Mouse (Mus musculus) left cerebral cortex, postnatal 25 days (tissue): ENCODE measurements around the gene Naxd. TPM values are rescaled to one million over a fixed set of nuclear protein-coding genes. Genes with fewer than 3 reads are reported as not detected.
"Not testable (repeated sequence)": the region's sequence is repeated elsewhere in the genome, so short reads cannot be mapped to it uniquely, and the experiment has no call there.

Source experiments
- DNase-seq, 2 experiments: peaks; one replicate each; pipeline ENCODE4 v3.0.0; 2022; ENCODE audit warnings: low spot score in 2 of 2, mixed read lengths in 1 of 2
- intact Hi-C: fragments of 180-260 bp; cut with DNase I; formaldehyde crosslinking; loops from one replicate; pipeline ENCODE4 v1.15.1; 2025
- total RNA-seq, 2 experiments: library from RNA; stranded (reverse); gene quantifications; 2 replicates each; pipeline ENCODE4 v1.2.3; 2021

Naxd gene
- total RNA-seq, 2 experiments from 2014 or later = 51.0 to 55.9 TPM

GRCm38 (mm10) chr8:11469095-11469494 lies 28.2 kb upstream of the Naxd start:
- no peak for DNase-seq
- intact Hi-C loops = no loop called here

DNA sequence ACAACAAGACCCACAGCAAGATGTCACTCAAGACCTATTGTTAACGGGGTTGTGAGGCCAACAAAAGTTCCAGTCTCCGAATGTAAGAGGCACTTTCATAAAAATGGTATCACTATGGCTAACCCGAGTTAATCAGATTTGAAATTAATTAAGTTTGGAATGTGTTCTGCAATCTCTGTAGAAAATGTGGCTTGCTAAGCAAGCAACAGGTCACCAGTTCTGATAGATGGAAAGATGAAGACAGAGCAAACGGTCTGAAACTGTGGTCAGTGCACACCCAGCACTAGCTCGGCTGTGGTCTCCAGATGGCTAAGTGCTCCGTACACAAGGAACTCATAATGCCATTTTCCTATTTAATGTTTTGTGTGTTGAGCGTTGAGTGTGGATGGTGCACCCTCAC lies 26.6 kb upstream of the Naxd start:
- intact Hi-C loops = no loop called here
- DNase-seq = no peak

GRCm38 (mm10) chr8:11471309-11471708 lies 26.0 kb upstream of the Naxd start:
- intact Hi-C loops = no loop called here

GRCm38 (mm10) chr8:11473072-11473471 lies 24.2 kb upstream of the Naxd start:
- no peak for DNase-seq
- intact Hi-C loops = no loop called here

More at GRCm38 (mm10) chr8:11471309-11471708, 26.0 kb upstream of the Naxd start:
- no peak for DNase-seq

DNA sequence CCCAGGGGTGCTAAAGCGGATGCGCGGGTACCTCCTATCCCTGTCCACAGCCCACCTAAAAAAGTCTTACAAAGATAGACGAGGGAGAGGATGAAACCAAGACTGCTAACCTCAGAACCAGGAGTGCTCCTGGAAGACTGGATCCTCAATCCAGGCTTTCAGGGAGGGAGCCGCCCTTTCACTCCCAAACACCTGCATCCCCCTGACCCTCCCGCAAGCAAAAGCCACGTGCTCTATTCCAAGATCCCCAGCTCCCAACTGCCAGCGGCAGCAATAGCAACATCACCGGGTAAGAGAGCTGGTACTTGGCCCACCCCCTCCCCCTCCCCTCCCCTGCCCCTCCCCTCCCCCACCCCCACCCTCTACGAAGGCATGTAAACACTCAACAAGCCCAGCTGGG lies 21.9 kb upstream of the Naxd start:
- DNase-seq = no peak
- intact Hi-C loops = no loop called here

DNA sequence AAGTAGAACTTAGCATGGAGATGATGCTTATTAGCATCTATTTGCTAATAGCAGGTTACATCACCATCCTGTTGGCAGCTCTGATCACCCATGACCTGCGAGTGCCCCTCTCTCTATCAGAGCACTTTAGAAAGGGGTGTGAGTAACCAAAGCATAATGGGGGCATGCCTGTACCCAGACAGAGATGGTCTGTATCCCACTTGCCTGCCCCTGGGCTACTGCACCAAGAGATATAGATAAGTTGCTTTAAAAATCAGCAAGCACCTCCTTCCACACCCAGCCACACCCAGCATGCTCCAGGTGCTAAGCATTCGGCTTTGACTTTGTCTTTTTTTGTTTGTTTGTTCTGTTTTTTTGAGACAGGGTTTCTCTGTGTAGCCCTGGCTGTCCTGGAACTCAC lies 21.4 kb upstream of the Naxd start:
- DNase-seq = no peak
- intact Hi-C loops = no loop called here

DNA sequence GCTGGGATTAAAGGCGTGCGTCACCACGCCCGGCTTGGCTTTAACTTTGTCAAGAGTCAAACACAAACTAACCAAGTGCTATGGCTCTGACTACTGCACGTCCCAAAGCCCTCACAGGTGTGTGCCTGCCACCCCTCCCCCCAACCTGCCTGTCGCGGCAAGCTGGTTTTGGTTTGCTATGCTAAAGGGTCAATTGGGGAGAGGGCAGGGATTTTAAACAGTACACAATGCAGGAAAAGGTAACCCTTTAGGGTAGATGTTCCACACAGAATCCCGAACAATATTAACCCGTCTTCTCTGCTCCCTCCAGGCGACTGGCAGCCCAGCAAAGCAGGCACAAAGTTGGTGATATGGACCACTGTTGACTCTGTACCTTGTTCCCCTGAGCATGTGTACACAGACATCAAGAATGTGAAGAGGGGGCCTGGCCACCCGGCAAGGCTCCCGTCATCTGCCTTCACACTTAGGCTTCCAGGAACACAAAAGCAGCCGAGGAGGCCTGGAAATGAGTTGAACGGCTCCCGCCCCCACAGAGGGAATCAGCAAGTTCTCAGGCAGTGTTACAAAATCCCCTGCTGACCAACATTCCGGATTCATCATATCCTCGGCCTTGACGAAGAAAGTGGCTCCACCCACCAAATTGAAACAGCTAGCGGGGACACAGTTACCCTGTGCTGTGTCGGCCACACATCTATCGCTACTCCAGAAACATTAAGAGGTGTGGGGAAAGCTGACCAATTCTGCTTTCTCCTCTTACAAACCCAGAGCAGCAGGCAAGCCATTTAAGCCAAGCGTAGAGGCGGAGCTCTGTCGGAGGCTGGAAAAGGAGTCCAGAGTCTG lies 20.7 kb upstream of the Naxd start:
- intact Hi-C loops = no loop called here
- DNase-seq = peak in 1 of 2 experiments; percentile 57

DNA sequence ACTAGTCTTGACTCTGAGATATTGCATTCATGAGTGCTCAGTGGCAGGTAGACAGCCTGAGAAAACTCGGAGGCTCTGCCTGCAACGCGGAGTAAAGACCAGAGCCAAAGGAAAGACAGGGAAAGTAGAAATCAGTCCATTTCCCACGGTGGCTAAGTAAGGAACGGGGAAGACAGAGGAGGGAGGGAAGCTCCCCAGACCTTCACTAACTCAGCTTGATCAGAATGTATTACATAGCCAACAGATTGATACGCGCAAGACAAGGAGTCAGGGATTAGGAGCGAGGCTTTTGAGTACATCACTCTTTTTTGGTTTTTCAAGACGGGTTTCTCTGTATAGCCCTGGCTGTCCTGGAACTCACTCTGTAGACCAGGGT lies 20.1 kb upstream of the Naxd start:
- intact Hi-C loops = no loop called here
- DNase-seq = no peak

DNA sequence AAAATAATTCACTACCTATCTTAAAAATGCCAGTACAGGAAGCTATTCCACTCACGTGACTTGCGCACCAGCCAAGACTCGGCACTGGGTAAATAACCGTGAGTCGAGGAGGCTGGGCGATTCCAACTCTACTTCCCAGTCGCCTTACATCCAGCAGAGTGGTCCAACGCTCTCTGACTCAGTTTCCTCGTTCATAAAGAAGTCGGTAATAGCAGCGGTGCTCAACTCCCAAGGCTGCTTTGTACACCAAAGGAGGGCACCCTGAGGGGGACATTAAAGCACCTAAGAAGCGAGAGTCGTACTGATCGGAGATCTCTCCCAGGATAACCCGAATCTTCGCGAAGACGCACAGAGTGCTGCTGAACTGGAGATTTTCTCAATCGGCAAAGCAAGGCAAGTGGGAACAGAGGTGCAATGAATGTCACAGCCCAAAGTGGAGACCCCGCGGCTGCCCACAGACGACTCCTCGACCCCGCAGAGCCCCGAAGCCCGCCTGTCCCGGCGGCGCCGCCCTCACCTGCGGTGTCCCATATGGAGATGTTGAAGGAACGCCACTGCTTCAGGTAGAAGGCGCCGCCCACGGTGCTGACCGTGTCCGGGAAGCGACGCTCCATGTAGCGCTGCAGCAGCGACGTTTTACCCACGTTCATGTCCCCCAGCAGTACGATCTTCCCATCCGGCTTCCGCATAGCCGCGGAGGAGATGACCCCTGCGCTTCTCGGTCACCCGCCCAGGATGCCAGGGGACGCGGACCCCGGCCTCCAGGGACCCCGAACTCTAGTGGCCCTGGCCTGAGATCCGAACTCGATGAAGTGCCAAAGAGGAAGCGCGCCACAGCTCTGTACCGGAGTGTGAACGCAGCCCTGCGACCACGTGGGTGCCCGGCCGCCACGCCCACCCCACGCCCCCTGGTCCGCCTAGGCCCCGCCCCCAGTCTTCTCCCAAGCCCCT lies 19.2 kb upstream of the Naxd start, which contains the start of gene Rab20:
Gene Rab20 (minus strand): TSS at position 900 of the 951 bp plus-strand sequence.
- intact Hi-C loops = no loop called here
- DNase-seq = peak; percentile 17 to 36

- intact Hi-C loops = no loop called here
- no peak for DNase-seq
Measured at GRCm38 (mm10) chr8:11478807-11479527, 18.3 kb upstream of the Naxd start.

DNA sequence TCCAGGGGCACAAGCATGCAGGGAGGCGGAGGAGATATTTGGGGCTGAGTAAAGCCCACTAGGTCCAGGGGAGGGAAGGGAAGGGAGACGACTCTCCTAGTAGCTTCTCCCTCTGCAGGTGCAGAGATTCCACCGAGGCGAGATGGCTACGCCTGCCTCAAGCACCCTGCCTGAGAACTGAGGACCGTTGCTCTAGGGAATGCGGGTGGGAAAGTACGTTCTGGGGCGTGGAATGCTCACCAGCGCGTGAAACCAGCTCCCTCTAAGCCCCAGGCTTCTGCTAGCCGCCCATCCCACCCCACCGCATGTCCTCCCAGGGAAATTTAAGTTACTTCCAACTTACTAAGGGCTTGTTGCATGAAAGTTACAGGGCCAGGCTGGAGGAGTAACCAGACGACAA lies 17.7 kb upstream of the Naxd start:
- DNase-seq = no peak
- intact Hi-C loops = no loop called here

DNA sequence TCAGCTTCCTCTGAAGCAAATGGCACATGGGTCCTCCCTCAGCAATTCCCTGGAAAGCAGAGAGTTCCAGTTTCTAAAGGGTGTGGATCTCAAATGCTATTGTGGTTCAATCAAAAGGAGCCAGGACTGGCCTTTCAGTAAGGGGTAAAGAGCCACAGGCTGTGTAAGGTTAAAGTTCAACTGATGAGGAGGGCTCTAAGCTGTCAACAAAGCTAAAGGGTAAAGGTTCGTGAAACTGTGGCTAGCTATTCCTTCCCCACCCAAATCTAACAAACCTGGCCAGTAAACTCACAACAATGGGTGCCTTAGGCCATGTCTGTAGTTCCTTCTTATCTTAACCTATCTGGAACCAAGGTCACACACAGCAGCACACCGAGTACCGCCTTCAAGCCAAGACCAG lies 15.4 kb upstream of the Naxd start:
- intact Hi-C loops = no loop called here

GRCm38 (mm10) chr8:11482537-11482936 lies 14.8 kb upstream of the Naxd start:
- intact Hi-C loops = no loop called here
- no peak for DNase-seq

More for the DNA sequence above, 15.4 kb upstream of the Naxd start:
- no peak for DNase-seq

GRCm38 (mm10) chr8:11486142-11486541 lies 11.2 kb upstream of the Naxd start:
- intact Hi-C loops = loop anchor here (1.0 kb wide), 1 partner anchor 36 kb away; no protein-coding TSS in a partner anchor
- DNase-seq = peak; percentile 57 to 65

DNA sequence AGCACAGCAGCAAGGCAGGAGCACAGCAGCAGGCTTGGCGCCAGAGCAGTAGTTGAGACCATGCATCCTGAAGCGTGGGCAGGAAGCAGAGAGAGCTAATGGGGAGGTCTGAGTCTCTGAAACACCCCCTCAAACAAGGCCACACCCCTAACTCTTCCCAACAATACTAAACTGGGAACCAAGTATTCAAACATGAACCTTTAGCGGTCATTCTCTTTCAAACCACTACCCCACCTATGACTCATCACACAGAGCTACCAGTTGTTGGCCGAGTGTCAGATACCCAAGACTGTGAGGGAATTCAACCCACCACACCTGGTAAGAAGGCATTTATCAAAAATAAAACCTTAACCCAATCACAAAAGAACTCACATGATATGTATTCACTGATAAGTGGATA lies 10.1 kb upstream of the Naxd start:
- DNase-seq = no peak
- intact Hi-C loops = no loop called here

DNA sequence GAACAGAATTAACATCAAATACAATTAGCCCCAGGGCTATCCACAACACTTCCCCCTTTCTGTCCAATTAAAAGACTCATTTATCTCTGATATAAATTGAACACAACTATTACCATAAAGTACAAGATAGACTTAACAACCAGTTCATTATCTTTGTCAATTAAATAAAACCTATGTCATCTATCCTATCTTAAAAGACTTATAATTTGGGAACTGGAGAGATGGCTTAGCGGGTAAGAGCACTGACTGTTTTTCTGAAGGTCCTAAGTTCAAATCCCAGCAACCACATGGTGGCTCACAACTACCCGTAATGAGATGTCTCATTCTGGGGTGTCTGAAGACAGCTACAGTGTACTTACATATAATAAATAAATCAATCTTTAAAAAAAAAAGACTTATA lies 5.0 kb upstream of the Naxd start:
- intact Hi-C loops, DNase-seq: not testable (repeated sequence)

- DNase-seq = no peak
- intact Hi-C loops = no loop called here
Measured at GRCm38 (mm10) chr8:11498281-11498680, 975 bp downstream of the Naxd start.

DNA sequence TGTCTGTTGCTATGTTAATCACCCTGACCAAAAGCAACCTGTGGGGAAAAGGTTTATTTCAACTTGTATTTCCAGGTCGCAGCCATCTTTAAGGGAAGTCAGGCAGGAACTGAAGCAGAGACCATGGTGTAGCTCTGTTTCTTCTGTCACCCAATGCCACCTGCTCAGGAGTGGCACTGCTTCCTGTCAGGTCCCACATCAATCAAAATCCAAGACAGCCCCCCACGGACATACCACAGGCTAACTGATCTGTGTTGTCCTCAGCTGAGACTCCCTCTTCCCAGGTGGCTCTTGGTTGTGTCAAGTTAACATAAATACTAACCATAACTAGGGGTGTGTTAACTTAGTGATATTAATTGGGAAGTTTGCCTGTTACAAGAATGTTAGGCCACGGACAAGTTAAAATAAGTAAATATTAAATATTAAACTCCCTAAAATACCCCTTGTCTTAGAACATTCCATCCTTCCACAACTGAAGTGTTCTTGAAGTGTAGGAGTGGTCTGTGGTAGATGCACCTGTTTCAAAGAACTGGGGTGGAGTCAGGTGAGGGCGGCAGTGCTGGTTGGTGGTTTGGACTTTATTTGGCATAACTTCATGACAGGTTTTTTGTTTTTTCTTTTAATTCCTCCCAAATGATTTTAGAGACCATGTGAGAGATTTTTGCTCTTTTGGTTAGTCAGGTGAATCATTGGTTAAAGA lies 1.6 kb downstream of the Naxd start:
- intact Hi-C loops = no loop called here

More for the DNA sequence above, 1.6 kb downstream of the Naxd start:
- DNase-seq = no peak
